Mouse (Mus musculus) gastrocnemius, postnatal 4 days (tissue): ENCODE measurements around the gene Ablim2. TPM values are rescaled to one million over a fixed set of nuclear protein-coding genes. Genes with fewer than 3 reads are reported as not detected.
A peak's percentile ranks its signal among the peaks of the same experiment; 100 is the strongest.

Source experiments
- DNase-seq, 2 experiments: peaks; one replicate each; pipeline ENCODE4 v3.0.0; 2021 to 2022; ENCODE audit warnings: low spot score in 2 of 2, mixed read lengths in 2 of 2
- total RNA-seq, 2 experiments: library from RNA; stranded (reverse); gene quantifications; 2 replicates each; pipeline ENCODE4 v1.2.3; 2021

Ablim2 gene
- total RNA-seq, 2 experiments from 2014 or later, result 70.5 to 76.6 TPM

DNA sequence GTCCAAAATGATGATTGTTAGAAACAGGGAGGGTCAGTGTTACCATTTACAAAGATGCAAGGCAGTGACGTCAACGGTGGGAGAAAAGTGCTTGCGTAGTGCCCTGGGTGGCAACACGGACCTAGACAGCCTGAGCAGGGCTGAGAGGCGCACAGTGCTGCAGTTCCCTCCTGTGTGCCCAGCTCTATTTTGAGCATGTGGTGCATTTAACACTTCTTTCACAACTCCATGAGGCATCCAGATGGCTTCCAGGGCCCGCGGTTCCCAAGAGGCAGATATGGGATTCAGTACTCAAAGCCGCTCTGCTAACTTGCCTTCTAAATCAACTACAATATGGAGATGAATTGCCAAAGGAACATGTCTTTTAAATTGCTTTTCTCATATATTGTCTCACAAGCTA lies 121.5 kb downstream of the Ablim2 start:
- DNase-seq, result no peak

DNA sequence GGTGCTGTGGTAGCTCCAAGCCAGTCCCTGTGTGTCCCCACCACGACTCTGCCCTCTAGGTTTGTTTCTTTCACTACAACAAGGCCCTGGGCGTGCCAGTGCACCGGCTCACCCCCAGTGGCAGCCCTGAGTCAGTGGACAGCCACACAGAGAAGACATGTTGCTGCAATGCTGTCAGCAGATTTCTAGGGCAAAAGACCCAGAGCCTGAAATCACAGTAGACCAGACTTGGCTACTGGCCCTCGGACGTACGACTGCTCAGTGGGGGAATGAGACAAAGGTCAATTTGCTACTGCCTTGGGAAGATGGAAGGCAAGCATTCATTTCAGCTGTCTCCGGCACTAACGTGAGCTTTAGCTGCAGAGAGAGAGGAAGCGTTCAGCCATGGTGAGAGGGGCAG lies 124.7 kb downstream of the Ablim2 start:
- no peak for DNase-seq

DNA sequence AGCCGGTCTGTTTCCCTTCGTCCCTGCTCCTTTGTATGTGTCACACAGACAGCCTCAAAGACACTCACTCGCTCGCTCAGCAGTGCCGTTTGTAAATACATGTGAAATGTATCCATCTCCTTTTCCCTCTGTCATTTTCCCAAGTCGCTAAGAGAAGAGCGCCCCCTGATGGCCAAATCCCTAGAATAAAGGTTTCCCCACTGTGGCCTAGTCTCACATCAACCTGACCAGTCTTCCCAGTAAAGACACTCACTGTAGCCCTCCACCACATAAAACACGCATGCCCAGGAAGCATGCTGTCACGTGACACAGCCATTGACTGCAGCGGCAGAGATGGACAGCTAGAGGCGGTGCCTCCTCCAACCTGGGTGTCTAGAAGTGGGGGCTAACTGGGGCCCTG lies 126.6 kb downstream of the Ablim2 start:
- peak in 1 of 2 experiments; percentile 51 for DNase-seq

DNA sequence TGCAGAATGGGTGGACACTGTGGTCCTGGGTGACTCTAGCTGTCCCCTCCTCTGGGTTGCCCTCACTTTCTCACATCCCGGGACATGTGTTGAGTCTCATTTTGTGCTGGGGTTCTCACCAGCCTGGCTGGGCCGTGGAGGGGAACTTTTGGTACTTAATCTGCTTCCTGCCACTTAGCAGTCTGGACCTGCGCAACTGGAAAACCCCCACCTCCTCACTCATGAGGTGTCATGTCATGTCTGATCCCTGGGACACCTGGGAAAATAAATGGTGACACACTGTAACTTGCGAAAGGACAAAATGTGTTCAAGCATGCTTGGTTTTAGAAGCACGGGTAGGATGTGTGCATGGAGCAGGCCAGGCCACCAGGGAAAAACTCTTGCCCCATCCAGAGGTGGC lies 127.0 kb downstream of the Ablim2 start:
- DNase-seq, result no peak

DNA sequence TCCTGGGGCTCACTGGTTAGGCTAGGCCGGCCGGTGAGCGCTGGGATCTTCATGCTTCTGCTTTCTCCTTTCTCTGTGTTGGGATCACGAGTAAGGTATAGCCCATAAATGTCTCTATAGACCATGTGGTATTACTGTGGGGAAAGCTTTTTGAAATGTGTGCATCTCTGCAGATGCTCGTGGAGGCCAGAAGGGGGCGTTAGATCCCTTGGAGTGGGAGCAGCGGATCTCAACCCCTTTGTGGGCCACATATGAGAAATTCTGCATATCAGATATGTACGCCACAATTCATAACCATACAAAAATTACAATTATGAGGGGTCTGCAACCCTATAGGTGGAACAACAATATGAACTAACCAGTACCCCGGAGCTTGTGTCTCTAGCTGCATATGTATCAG lies 131.3 kb downstream of the Ablim2 start:
- DNase-seq, result no peak

DNA sequence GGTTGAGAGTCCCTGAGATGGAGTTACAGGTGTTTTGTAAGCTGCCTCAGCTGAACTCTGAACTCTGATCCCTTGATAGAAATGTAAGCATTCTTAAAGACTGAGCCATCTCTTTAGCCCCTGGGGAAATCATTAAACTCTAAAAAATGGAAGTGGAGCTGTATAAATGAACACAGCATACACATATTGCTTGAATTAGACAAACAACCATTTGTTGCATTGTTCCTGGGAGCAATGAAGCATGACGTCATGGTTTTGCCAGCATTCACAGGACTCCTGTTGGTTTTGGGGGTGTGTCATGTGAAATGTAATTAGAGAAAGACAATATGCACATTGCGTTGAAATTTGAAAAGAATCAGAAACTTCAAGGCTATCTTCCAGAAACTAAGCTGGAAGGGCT lies 132.0 kb downstream of the Ablim2 start:
- no peak for DNase-seq

DNA sequence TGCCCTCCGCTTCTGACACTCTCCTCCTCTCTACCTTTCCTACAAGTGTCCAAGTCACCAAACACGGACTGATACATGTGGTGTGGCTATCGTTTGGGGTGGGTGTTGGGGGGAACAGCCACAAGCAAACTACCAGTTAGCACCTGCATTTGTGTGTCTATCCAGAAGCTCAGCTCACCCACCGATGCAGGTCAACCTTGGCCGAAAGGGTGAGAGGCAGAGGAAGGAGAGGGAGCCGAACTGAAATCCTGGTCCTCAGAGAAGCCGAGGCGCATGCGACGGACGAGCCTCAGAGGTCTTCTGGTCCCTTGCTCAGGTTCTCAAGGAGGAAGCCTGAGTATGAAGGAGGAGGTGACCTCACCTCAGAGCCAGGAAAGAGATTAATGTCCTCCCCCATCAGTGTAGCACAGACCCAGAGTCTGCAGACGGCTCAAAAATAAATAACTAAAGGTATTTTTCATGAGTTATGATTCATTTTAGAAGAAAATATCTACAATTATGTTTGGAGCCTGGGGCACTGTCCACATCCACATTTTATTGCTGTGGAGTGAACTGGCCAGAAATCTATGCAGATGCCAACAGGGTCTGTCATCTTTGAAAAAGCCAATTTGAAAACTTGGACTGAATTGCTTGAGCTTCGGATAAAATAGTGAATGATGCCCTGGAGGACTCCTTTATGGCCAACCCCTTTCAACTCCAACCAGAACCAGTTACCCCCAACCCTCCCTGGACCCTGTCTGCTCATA lies 133.5 kb downstream of the Ablim2 start:
- DNase-seq, result no peak

DNA sequence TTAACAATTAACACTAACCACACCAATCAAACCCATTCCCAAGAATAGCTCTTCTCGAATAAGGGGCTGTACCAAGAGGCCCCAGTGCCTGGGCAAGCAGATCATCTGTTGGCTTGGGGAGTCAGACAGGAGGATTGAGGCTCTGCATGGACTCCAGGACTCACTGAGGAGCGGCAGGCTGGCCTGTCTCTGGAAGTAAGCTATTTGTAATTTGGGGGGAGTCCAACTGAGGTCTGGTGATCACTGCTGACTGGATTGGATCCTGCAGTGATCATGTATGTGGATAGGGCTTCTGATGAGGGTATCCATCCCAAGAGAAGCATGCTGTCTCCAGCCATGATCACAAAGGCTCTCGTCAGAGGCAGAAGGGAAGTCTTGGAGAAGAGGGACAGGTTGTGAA lies 134.7 kb downstream of the Ablim2 start:
- no peak for DNase-seq

DNA sequence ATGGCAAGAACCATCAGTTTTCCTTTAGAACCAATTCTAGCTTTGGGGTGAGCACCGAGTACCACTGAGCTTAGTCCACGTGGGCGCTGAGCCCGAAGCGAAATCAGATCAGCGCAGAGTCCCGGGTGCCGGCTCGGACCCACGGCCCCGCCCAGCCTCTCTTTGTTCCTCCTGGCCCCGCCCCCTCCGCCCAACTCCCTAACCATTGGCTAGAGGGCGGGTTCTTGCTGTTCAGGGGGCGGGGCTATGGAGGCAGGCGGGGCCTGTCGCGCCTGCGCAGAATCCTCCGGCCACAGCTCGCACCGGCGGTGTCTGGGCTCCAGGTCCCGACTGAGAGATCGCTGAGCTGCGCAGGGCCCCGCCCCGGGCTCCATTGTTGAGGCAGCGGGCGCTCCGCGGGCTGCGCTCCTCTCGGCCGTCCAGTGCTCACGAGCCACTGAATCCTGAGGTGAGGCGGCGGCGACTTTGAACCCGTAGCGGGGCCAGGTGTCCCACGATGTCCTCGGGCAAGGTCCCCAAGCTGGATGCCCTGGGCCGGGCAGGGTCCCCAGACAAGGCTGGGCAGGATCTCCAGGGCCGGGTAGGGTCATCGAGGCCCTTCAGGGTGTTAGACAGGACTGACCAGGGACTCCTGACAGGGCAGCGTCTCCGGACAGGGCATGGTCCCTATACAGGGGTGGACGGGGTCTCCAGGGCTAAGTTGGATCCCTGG lies 135.6 kb downstream of the Ablim2 start, which contains the start of gene Afap1:
Gene Afap1 (plus strand): TSS at position 227 of the 712 bp plus-strand sequence.
- peak; percentile 99 to 100 for DNase-seq

DNA sequence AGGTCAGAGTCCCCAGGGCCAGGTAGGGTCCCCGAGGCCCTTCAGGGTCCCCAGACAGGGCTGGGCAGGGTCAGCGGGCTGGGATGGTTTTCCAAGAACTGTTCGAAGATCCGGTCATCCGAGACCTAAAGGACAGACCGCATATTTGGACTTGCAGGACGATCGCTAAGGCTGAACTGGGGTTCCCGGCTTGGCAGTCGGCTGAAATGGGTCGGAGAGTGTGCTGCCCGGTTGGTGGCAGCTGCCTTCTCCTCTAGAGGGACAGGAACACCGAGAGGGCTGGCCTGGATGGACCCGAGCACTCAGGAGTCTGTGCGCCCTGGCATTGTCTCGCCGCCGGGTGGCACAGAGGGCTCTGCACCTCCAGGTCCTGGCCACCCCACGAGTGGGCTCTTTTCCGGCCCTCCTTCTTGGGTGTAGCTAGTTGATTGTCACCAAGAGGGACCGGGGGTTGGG lies 136.2 kb downstream of the Ablim2 start:
- peak; percentile 44 to 75 for DNase-seq

DNA sequence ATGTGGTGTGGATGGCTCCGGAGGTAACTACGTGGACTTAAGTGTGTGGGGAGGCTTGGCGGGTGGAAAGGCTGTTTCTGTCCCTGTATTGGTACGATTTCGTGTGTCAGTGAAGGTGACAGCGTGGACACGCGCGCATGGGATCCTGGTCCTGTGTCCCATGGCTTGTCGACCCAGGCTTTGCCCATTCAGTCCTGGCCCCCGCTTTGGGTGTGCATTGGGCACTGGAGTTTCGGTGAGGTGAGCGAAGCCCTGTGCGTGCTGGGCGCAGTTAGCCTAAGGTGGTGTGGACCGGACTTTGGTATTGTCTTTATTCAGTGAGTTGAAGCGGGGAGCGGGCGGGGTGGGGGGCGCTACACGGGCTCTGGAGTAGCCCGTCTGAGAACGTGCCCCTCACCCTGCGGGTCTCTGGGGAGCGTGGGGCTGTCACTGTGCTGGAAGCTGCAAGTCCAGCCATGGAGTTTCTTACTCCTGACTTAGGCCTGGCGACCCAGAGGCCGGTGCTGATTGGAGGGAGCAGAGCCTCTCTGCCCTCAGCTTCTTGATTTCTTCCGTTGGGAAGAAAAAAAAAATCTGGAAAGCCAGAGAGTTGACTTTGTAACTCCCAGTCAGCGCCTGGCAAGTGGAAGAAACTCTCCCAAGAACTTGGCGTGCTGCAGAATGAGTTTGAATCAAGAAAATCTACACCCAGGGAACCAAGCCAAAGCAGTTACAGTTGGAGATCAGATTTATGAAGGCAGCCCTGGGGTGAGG lies 136.8 kb downstream of the Ablim2 start:
- DNase-seq, result peak in 1 of 2 experiments; percentile 55

DNA sequence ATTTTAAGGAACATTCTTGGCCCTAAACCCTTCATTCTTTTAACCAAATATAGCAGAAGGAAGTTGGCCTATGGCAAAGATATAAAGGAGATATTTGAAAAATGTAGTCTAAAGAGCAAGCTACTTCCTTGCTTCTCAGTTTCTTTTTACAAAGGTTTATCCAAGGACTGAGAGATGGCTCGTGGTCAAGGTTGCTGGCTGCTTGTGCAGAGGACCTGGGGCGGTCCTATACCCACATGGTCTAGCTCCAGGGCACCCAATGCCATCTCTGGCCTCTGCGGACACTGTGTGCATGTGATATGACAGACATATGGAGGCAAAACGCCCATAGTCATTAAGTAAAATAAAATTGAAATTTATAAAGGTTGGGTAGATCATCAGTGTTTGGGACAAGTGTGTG lies 138.2 kb downstream of the Ablim2 start:
- no peak for DNase-seq

DNA sequence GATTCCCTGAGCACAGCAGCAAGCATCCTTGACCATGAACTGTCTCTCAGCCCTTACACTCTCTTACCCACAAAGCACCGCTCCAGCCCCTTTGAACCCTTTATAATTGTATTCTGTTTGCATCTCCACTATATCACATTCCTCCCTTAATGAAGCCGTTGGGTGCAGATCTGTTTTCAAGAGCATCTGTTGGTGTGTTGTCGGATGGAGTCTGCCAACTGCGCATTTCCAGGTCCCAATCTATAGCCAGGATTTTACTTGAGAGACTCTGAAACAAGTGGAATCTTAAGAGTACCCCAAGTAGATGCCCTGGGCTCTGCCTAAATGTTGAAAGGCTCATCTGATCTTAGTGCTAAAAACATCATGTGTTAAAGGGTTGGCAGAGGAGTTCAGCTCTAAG lies 138.9 kb downstream of the Ablim2 start:
- DNase-seq, result no peak

DNA sequence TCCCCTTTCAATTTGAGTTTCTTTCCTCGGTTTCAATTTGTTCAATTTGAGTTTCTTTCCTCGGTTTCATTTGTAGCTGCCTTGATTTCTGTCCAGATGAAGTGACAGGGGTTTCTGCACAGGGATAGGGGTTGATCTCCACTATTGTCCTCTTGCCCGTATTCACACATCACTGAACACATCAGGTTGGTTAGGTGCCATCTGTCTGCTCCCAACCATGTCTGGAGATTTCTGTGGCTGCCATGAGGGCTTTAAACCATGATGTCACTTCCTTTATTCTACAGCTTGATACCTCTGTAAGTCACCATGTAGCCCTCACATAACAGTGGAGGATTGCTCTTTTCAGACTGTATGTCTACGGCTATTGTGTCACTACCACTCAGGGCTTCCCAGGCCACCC lies 139.5 kb downstream of the Ablim2 start:
- DNase-seq, result no peak

DNA sequence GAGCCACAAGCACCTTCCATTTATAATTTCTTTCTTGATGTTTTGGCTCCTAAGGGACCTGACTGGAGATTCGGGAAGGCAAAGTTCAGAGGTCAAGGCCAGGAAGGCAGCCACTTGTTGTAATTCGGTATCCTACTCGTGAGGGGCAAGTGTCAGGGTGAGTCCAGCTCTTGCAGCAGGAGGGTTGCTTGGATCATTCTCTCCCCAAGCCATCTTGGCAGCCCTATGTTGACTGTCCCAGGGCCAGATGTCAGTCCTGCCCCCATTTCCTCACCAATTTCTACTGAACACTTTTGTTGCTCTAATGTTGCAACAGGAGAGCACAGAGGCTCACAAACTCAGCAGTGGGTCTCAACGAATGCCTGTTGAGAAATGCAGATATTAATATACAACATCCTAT lies 140.4 kb downstream of the Ablim2 start:
- DNase-seq, result no peak

DNA sequence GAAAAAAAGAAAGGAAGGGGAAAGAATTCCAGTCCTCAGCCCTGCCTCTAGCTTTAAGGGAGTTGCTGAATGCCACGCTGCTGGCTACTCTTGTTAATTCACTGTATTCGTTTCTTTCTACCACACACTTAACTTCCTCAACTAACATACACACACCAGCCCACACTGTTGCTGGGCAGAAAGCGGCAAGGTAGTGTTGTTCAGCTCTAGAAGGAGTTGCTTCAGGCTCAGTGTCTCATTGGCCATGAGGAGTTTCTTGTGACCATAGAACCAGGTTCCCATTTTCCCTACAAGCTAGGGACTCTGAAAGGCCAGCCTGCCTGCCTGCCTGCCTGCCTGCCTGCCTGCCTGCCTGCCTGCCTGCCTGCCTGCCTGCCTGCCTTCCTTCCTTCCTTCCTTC lies 141.3 kb downstream of the Ablim2 start:
- DNase-seq, result no peak

DNA sequence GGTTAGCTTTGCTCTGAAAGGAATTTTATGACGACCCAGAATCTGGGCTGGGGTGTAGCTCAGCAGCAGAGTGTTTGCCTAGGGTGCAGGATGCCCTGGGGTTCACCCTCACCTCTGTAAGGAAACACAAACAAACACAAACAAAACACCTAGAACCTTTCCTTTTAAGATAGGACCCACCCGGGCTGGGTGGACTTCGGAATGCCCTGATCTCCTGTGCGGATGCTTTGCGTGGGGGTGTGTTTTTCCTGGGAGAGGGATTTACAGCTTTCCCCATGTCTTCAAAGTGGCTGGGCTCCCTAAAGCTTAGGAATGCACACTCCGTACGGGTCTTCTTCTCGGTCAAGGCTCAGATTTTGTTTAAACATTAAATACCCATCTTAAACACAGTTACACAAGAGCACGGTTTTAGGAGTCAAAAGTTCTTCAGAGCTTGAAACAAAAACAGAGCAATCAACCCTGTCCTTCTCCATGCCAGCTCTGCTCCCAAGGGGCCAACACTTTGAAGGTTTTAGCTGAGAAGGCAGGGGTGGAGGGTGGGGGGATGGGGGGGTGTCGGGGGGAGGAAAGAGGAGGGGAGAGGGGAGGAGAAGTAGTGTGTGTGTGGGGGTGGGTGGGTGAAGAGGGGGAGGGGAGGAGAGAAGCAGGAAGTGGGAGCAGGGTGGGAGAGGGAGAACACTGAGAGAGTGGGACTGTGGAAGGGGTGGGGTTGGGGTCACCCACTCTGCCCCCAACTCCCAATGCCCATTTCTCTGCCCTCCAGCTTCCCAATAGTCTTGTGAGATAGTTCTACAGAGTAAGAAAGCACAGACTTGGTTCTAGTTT lies 142.9 kb downstream of the Ablim2 start:
- DNase-seq, result no peak

DNA sequence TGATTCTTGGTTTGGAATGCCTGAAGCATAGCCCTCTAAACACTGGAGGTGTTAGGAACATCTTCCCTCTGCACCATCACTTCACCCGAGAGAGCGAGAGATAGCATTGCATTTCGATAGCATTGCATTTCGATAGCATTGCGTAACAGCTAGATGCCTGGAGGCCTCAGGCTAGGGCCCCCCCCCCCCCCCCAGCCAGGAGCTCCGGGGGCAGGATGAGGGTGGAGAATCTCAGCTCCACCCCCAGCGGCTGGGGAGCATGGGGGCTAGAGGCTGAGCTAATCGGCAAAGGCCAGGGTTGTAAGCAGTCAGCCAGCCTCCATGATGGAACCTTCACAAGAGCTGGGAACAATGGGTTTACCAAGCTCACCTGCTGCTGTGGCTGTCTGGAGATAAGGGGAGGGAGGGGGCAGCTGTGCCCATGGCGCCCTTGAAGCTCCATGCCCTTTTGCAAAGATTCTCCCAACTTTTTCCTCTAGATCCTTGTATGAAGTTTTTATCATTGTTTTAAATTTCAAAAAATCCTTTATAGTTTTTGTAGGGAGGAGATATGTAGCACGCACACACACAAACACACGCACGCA lies 143.6 kb downstream of the Ablim2 start:
- DNase-seq, result no peak

DNA sequence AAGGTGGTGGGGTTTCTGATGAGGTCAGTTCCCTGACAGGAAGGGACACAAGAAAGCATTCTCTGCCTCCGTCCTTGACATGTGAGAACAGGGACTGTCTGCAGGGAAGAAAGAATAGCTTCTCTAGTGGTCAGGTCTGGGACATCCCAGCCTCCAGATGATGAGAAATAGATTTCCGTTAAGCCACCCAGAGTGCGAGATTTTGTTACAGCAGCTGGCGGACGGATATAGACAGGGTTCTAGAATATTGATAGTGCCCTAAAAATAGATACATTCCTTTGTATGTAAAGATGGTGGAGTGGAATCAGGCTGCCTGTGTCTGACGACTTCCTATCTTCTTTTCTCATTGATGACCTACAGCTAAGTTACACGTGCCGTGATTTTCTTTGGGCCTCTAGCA lies 145.8 kb downstream of the Ablim2 start:
- DNase-seq, result no peak

DNA sequence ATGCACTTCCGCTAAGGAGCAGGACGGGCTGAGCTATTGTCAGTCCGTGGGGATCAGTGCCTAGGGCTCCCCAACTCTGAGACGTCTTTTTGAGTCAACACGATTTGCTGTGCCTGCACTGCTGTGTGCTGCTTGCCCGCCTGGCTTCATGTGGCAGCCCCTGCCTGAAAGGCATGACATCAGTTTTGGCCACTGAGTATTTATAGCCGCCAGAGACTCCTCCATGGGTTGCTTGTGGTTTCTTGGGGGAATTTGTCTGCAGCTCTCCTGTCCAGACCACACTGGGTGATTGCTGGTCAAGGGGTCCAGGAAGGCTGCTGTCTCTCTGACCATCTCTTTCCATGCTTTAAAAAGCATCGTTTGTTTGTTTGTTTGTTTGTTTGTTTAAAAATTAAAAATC lies 147.6 kb downstream of the Ablim2 start:
- no peak for DNase-seq

DNA sequence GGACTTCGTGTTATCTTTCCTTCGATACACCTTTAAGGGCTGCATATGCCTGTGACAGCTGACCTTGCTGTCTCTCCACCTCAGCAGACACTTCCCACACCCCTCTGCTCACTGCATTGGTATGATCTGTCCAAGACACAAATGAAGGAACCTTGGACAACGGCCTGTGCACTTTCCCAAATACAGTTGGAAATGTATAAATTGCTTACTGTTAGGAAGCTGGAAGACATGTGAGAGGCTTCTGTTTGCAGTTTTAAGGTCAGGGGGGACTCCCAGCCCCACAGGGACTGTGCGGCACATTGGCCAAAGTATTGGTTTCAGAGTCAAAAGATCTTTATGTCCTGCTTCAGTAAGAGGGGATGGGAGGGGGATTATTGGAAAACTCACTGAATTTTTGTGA lies 149.4 kb downstream of the Ablim2 start:
- DNase-seq, result no peak
